Mouse (Mus musculus) urinary bladder, postnatal 4 days (tissue): Measurements from ENCODE around the gene Blvra.
A peak's percentile ranks its signal among the peaks of the same experiment; 100 is the strongest.

Experiments
- DNase-seq, 2 experiments: peaks; one replicate each; pipeline ENCODE4 v3.0.0; 2021 to 2022; ENCODE audit warnings: low spot score in 2 of 2

The Blvra gene

GRCm38 (mm10) chr2:127136979-127137378 is 66.5 kb downstream of the Blvra start:
- peak; percentile 63 to 76 for DNase-seq

DNA sequence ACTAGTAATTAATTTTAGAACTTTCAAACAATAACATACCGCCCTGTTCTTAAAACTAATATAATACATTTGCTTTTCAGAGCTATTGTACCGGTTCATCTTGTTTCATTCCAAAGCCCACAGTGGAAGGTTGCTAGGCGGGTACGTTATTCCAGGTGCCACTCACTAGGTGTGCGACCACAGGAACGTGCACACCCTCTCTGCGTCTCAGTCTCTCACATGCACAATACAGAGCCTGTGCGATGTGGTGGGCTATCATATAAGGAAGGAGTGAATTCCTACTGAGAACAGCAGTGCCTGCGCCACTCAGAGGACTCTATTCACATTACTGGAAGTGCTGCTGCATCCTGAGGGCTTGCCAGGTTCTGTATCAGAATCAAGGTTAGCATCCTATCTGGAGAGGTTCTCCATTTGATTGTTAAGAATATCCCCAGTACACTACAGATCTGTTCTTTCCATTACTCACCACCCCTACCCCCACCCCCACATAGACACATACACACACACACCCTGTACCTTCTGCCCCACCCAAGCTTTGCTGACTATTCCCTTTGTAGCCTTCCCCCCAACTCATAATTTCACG is 67.5 kb downstream of the Blvra start:
- DNase-seq: no peak

DNA sequence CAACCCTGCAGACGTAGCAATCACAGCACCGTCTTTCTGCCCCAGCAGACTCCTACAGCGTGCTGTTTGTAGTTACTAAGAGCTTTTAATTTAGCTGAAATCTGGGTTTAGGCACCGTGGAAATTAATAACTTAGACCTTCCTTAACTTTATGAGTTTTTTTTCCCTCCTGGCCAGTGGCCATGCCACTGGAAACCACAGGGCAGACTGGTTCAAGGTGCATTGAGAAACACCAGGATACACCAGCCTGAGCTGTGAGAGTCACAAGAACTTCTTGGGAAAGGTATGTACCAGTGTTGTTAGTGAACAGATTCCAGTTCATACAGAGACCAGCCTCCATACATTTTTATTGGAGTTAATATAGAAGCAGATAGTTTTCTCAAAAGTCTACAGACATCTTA is 68.0 kb downstream of the Blvra start:
- DNase-seq: no peak

DNA sequence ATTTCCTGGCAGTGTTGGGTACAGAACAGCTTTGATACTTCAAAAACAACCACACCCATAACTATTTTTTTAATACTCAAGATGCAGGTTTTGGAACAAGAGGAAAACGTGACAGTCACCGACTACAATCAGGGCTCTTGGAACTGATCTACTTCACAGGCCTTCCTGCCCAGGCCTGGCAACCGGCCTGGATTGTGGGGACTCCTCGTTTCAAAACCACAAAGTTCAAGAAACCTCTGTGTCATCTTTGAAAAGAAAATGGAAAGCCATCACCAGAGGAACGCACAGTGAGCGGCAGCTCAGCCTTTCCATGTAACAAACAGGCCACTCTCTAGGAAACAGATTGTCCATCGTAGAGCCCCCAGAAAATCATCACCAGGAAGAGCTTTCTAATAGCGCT is 68.6 kb downstream of the Blvra start:
- DNase-seq: no peak

DNA sequence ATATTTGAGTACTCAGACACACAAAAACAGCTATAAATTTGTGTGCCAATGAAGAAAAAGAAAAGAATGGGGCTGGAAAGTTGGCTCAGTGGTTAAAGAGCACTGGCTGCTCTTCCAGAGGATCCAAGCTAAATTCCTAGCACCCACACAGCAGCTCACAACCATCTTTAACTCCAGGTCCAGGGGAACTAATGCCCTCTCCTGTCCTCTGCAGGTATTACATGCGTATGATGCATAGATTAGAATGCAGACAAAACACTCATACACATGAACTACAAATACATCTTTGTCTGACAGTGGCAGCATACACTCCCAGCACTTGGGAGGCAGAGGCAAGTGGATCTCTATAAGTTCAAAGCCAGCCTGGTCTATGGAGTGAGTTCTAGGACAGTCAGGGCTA is 69.1 kb downstream of the Blvra start:
- no peak for DNase-seq

GRCm38 (mm10) chr2:127140011-127140410 is 69.5 kb downstream of the Blvra start:
- no peak for DNase-seq

- no peak for DNase-seq
Observed at GRCm38 (mm10) chr2:127142031-127142430, 71.6 kb downstream of the Blvra start.

DNA sequence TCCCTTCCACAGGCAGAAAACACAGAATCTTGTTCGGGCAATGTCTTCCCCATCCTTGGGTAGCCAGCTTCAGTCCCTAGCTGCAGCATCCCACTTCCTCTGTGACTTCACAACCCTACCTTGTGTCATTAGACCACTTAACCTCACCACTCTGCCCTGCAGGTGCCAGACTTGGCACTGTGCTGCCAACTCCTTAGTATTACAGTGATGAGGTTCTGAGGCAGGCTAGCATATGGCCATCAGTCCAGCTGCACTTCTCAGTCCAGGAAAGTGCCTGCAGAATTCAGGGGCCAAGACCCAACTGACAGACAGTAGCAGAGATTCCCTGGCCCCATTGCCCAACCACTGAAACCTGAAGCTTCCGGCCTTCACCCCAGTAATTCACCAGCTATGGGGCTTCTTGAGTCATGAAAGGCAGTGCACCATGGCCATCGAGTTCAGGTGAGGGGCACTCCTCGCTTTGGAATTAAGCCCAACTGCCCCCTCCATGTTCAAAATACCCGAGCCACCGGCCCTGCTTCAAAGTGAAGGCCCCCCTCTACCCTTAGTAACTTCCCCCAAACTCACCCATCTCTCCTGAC is 72.2 kb downstream of the Blvra start:
- DNase-seq: no peak

GRCm38 (mm10) chr2:127143158-127144063 is 72.9 kb downstream of the Blvra start, which contains the start of gene Itpripl1:
Gene Itpripl1, minus strand, starts transcription at chr2:127143442.
- peak; percentile 77 to 82 for DNase-seq

DNA sequence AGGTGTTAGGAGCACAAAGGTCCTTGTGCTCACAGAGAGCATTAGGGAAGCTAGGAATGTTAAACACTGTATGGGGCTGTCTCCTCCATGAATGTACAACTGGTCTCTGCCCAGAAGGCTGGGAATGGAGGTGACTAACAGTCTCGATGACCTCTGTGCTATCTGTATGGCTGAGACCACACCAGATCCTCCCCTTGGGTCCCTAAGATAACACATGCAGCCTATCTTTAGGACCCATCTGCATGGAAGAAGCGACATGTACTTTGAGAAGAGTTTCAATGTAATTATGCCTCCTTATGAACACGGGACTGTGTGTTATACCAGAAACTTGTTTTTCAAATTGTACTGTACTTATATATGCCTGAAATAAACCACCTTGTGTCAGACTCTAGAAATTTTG is 75.2 kb downstream of the Blvra start:
- no peak for DNase-seq
